Mouse (Mus musculus) cortical plate, adult 2 months (tissue): ENCODE measurements around the gene Fam227b. TPM values are rescaled to one million over a fixed set of nuclear protein-coding genes. Genes with fewer than 3 reads are reported as not detected.

Source experiments
- H3K27ac ChIP-seq: fragments of 200-500 bp; 2 replicates; pipeline ENCODE4 v1.5.1; 2012; ENCODE audit warnings: low read length, control low read depth, inconsistent platforms; ENCODE audit not compliant: insufficient read depth
- H3K4me1 ChIP-seq: fragments of 200-500 bp; 2 replicates; pipeline ENCODE4 v1.6.1; 2011; ENCODE audit warnings: low read length; ENCODE audit not compliant: control insufficient read depth, insufficient read depth
- H3K4me3 ChIP-seq: fragments of 200-500 bp; 2 replicates; pipeline ENCODE4 v1.5.1; 2011; ENCODE audit warnings: mild to moderate bottlenecking, low read length, control low read depth; ENCODE audit not compliant: insufficient read depth
- CTCF ChIP-seq: fragments of 200-500 bp; IDR thresholded peaks from 2 replicates; pipeline ENCODE4 v1.5.1; 2011; ENCODE audit warnings: mild to moderate bottlenecking, control low read depth, low read length; ENCODE audit not compliant: insufficient read depth; ENCODE audit errors: extremely low read depth
- POLR2A ChIP-seq: fragments of 200-500 bp; IDR thresholded peaks from 2 replicates; pipeline ENCODE4 v1.6.1; 2011; ENCODE audit warnings: mild to moderate bottlenecking, low read length, control low read depth; ENCODE audit not compliant: insufficient read depth; ENCODE audit errors: extremely low read depth
- polyA plus RNA-seq: library from polyadenylated mRNA; depleted of rRNA; stranded (reverse); fragments of >200 nt; gene quantifications from 2 replicates; pipeline ENCODE4 v1.2.3, GENCODE M21; 2012

Gene Fam227b
- polyA plus RNA-seq, 1 experiment, result 0.06 TPM

DNA sequence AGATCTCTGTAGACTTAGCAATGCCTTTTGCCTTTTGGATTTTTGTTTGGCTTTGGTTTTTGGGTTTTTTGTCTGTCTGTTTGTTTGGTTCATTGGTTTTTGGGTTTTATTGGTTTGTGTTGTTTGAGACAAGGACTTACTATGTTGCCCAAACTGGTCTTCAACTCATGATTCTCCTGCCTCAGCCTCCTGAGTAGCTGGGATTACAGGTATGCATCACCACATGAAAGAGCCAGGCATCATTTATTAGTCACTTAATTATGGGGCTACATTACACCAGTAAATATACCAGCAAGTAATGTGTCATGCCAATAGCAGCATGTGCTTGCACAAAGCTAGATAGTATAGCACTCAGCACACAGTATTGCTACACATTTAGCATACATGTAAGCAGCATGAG lies 4.1 kb downstream of the Fam227b start:
- Histone ChIP-seq H3K4me3 (no peak overlapping the region), H3K27ac (no peak overlapping the region), H3K4me1 (no peaks in the 10 kb centered on the region)
- TF ChIP-seq POLR2A, result no peak
- TF ChIP-seq CTCF, result no peak

DNA sequence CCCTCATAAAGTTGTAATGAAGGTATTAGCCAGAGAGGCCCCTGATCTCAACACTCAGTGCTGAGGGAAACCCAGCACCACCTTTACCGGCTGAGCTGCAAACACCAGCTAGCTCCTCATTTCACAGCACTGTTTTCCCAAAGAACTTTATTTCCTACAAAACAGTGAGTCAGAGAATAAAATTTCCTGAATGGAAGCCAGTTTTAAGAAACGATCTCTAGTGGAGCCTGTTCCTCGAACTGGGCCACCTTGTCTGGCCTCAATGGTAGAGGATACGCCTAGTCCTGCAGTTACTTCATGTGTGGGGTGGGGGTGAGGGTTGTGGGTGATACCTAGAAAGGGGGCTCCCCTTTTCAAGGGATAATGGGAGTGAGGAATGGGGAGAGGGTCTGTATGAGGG lies 57.2 kb downstream of the Fam227b start:
- TF ChIP-seq POLR2A (no peak), CTCF (no peak)
- Histone ChIP-seq H3K4me3 (no peak overlapping the region), H3K4me1 (no peaks in the 10 kb centered on the region), H3K27ac (no peak overlapping the region)

DNA sequence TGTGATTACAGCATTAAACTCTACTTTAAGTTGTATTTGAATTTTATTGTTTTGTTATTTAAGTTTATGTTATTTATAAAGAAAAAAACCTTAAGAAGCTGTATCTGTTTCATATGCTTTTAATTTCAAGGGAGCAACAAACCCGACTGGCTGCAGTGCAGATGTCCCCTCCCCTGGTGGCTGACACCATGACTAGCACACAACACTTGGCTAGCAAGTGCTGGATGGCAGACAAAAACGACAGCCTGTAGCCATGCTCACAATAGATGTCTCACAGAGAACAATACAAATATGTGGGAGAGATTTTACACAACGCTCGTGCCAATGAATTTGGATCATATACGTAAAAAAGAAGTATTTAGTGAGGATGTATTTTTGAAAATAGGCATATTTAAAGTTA lies 61.4 kb downstream of the Fam227b start:
- Histone ChIP-seq H3K4me3 (no peak overlapping the region), H3K27ac (no peak overlapping the region), H3K4me1 (no peaks in the 10 kb centered on the region)
- TF ChIP-seq POLR2A (no peak), CTCF (no peak)

DNA sequence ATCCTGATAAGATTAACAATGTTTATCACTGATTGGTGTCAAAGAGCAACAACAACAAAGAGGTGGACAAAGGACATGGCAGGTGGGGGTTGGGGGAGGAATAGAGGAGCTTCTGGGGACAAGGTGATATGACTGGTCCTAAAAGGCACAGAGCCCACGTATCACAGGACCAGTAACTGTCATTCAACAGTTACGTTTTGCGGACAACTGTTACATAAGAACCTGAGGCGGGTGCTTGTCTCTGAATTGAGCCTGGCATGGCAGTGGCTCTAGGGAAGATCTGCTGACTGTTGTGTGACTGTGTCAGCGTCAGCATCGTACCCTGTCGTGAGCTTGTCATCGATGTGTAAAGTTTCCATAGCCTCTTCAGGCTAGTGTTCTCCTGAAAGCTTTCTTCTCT lies 65.6 kb downstream of the Fam227b start:
- H3K27ac ChIP-seq, result no peak overlapping the region
- no peaks in the 10 kb centered on the region for H3K4me1 ChIP-seq
- no peak overlapping the region for H3K4me3 ChIP-seq
- TF ChIP-seq POLR2A (no peak), CTCF (no peak)

DNA sequence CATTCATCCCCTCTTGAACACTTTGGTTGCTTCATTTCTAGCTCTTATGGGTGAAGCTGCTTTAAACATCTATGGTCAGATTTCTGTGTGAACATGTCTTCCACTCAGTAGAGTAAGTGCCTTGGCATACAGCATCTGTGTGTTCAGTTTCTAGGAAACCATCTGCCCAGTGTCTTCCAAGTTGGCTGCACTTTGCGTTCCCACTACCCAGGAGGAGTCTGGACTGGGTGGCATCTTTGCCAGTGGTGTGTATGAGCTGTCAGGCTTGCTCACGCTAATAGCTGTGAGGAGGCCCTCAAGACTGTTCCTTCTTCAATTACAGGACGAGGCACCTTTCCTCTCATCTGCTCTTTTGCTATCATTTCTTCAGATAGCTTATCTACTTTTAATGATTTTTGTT lies 67.5 kb downstream of the Fam227b start:
- Histone ChIP-seq H3K27ac (no peak overlapping the region), H3K4me3 (no peak overlapping the region), H3K4me1 (no peaks in the 10 kb centered on the region)
- TF ChIP-seq POLR2A (no peak), CTCF (no peak)

DNA sequence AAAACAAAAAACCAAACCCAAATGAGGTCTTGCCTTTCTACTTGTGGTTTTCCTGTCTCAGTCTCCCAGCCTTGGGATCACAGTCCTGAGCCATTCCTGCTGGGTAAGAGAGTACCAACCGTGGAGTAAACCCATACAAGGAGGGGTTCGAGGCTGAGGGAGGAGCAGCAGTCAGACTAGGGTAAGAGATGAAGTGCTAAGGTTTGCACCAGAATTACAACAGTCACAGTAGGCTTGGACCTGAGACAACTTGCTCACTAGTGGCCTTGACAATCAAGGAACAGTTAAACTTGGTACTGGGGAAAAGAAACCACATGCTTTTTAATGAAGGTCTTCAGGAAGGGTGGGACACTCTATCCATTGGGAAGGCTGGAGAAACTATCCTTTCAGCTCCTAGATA lies 72.7 kb downstream of the Fam227b start:
- Histone ChIP-seq H3K27ac (no peak overlapping the region), H3K4me3 (no peak overlapping the region), H3K4me1 (no peaks in the 10 kb centered on the region)
- TF ChIP-seq POLR2A (no peak), CTCF (no peak)

DNA sequence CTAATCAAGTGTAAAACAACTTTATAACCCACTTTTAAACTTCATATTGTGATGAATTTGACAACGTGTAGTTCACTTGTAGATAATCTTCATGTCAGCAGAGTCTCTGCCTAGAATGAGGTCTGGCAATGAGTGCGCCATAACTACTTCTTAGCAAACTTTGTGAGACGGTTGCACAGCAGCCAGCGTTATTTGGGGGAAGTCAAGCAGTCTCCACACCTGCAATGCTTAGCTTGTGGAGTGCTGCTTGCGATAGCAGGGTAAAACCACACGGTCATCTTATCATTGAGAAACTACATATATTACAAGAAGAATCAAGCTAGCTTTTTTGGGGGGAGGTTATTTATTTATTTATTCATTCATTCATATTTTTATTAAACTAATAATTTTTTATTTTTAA lies 75.3 kb downstream of the Fam227b start:
- TF ChIP-seq POLR2A (no peak), CTCF (no peak)
- Histone ChIP-seq H3K4me1 (no peaks in the 10 kb centered on the region), H3K4me3 (no peak overlapping the region), H3K27ac (no peak overlapping the region)

DNA sequence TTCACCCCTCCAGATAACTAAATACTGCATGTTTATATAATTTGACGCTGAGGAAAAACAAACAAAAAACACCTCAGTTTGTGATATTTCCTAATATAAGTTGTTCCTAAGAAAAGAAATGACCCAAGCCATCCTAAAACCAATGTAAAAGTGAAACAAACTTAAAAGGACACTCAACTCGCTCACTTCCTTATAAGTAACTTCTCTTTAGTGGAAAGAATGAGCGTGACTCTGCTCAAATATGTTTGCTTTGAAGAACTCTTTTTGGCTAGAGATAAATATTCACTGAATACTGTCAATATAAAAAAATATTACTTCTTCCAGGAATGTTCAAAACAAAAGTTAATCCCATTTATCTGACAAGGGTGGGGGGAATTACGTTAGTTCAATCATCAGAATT lies 78.1 kb downstream of the Fam227b start:
- no peak overlapping the region for H3K27ac ChIP-seq
- H3K4me3 ChIP-seq, result no peak overlapping the region
- no peaks in the 10 kb centered on the region for H3K4me1 ChIP-seq
- TF ChIP-seq POLR2A (no peak), CTCF (no peak)

DNA sequence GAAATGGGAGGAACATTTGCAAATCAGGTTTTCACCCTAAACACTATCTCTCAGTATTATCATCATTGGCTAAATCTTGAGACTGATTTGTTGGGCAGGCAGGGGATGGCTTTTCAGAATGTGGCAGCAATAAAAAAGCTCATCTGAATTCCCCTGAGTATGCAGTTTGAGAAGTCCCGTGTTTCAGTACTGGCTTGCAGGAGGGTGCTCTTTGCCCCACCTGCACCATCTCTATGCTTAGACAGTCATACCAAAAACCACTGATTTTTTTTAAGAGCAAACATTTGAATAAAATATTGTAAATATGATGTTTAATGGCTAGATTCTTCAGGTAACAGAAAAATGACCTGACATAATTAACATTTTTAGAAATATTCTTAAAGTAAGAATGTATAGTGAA lies 82.1 kb downstream of the Fam227b start:
- H3K27ac ChIP-seq, result no peak overlapping the region
- no peaks in the 10 kb centered on the region for H3K4me1 ChIP-seq
- TF ChIP-seq POLR2A (no peak), CTCF (no peak)
- H3K4me3 ChIP-seq, result no peak overlapping the region

DNA sequence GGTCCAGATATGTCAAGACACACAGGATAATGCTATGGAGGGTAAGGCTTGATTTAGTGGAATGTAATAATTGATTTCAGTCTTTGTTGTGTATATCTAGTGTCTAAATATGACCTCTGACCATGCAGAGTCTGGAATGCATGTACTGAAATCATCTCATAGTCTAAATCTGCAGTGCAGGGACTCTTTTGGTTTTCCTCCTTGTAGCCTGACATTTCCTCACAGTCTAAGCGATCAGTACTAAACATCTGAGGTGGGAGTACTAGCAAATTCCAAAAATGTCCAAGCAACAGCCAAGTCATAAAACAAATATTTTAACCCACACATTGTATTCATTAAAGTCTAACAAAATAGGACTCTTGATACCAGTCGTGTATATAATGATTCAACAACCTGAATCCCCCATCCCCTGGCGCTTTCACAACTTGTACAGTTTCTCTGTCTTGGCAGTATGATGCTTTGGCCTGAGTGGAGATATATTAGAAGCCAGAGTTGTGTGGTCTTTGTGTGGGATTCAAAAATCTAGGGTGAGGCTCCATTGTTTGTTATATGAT lies 86.4 kb downstream of the Fam227b start:
- no peak for TF ChIP-seq CTCF
- no peak for TF ChIP-seq POLR2A
- Histone ChIP-seq H3K27ac (no peak overlapping the region), H3K4me3 (no peak overlapping the region), H3K4me1 (peaks cover 2% of the 10 kb centered on the region; the same call in 1 of the 2 replicates)
